Mouse (Mus musculus) frontal cortex, postnatal 36 days (tissue): ENCODE data around the gene Lyz2.
"Not testable (repeated sequence)": the region's sequence is repeated elsewhere in the genome, so short reads cannot be mapped to it uniquely, and the experiment has no call there.

Source experiments
- DNase-seq, 2 experiments: peaks; one replicate each; pipeline ENCODE4 v3.0.0; 2022; ENCODE audit warnings: low spot score in 2 of 2

Gene Lyz2

DNA sequence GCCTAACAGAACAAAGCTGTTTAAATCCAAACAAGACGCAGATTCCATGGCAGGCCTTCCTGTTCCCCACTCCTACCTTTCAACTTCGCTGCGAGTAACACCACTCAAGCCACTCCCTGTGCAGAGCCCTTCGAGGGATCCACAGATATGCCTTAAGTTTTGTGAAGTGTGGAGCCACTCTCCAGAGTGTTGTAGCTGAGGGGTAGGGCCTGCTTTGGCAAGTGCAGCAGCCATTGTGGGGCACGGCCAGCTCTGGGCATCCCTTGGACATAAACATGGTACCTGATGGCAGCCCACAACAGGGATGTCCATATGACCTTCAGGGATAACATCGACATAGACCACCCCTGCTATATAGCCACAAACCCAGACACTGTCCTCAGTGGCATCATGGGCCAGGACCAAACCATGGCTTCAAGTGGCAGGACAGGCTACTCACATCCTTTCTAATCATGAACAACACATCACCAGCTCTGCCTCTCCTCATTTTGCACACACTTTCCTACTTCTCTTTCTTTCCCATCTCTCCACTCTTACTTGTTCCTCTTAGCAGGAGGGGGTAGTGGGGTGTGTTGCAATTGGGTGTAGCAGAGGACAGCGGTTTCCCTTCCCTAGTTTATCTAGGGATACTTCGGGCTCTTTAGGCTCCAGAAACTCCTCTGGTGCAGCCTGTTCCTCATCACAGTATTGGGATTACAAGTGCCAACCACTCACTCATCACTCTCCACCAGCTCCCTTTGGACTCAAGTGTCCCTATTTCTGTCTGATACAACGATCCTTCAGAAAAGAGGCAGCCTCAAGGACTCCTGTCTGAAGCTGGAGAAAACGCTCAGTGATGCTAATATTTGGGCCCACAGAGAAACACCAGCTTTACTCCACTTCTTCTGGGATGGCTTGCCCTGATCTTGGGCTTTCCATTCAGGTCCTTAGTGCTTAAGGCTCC lies 2.7 kb upstream of the Lyz2 start:
- DNase-seq, result no peak

GRCm38 (mm10) chr10:117283871-117284577 lies 1.9 kb upstream of the Lyz2 start:
- DNase-seq, result no peak

- not testable (repeated sequence) for DNase-seq
Observed at GRCm38 (mm10) chr10:117283196-117283595, 1.1 kb upstream of the Lyz2 start.

DNA sequence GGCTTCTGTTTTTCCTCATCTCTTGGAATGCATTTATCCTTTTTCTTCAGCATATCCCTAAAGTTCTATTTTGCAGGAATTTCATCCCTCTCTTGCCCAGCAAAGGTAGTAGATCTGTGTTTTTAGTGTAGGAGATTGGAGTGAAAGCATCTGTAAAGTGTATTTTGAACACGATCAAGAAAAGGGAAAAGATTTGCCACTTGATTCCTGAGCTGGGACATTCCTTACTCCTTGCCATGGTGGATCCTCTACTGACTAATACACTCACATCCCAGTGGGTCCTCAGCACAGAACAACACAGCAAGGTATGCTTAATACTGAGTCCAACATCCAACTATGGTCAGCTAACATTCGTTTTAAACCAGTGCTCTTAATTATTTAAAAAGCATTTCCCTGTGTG lies 430 bp upstream of the Lyz2 start:
- no peak for DNase-seq

DNA sequence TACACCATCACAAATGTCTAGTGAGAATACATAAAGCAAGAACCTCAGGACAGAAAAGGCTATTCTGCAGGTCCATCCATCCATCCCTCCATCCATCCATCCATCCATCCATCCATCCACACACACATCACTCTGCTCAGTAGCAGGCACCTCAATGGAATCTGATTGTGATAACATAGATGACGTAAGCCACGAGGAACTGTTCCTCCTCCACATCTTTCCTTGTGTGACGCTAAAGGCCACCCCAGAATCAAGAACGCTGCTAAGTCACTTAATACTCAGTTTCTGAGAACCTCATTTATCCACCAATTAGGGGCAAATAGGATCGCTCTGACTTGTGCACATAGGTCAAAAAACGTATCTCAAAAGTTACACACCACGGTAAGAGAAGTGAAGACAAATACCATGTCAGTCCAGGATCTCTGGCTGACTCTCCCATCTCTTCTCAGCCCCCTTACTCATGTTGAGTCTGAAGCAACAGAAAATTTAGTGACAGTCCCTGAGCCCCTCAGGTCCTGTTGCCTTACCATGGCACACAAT lies 670 bp downstream of the Lyz2 start:
- DNase-seq, result no peak

GRCm38 (mm10) chr10:117280000-117280399 lies 2.1 kb downstream of the Lyz2 start:
- no peak for DNase-seq

DNA sequence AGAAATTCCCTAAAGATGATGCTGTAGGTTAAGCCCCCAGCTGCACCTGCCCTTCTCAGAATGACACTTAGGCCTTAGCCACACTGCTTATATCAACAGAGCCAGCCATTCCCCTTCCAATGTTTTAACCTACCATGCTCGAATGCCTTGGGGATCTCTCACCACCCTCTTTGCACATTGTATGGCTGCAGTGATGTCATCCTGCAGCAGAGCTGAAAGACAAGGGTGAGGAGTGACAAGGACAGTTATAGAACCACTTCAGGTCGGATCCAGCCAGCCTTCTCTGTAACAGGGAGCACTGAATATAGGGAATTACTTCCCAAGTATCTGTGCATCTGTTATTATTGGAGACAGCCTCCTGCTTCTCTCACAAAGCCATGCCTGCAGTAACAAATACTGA lies 3.6 kb downstream of the Lyz2 start:
- DNase-seq, result not testable (repeated sequence)

DNA sequence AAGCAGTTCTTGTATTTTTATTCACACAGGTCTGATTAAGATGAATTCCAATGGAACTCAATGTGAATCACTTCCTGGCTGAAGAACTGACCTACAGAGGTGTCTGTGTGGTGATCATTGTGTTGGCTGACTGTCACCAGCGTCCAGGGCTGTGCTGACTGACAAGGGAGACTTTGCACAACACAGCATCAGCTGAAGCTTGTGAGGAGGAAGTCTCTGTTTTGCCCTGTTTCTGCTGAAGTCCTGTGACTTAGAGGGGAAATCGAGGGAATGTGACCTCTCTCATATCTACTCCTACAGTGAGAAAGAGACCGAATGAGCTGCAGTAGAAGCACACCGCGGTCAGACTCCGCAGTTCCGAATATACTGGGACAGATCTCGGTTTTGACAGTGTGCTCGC lies 4.3 kb downstream of the Lyz2 start:
- not testable (repeated sequence) for DNase-seq

GRCm38 (mm10) chr10:117275681-117276369 lies 6.3 kb downstream of the Lyz2 start:
- DNase-seq, result no peak

GRCm38 (mm10) chr10:117274645-117275044 lies 7.5 kb downstream of the Lyz2 start:
- DNase-seq, result not testable (repeated sequence)

- no peak for DNase-seq
Observed at GRCm38 (mm10) chr10:117272023-117272422, 10.1 kb downstream of the Lyz2 start.

DNA sequence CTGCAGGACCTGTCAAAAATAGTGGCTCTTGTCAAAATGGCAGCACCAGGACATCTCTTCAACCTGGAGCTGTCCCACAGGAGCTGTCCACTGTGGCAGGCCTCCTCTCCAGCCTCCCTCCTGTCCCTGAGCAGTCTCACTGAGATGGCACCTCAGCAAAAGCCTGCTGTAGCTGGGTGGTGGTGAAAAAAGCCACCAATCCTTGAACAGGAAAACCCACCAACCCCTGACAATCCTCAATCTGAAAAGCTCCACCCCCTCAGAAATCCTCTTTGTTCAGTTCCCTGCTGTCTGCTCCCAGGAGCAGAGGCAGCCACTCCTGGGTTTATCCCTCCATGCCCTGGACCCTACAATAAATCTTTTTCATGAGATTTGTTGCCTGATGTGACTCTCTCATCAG lies 22.3 kb downstream of the Lyz2 start:
- no peak for DNase-seq

GRCm38 (mm10) chr10:117238603-117239002 lies 43.5 kb downstream of the Lyz2 start, which contains the start of gene 9530003J23Rik:
9530003J23Rik (minus strand) TSS chr10:117238703.
- DNase-seq, result no peak

DNA sequence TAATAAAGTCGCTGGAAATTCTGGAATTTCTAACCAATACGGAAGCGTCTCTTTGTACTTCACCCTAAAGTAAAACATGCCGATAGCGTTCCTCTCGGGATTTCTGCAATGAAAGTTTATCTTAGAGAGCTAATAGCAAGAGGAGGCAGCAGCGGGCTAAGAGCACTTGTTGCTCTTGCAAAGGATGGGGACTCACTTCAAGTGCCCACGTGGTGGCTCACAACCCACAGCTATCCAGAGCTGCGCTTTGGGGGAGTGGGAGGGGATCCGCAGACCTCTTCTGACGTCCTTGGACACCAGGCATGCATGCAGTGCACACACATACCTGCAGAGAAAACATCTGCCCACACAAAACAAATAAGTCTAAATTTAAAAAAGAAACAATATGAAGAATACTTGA lies 46.3 kb downstream of the Lyz2 start:
- no peak for DNase-seq

DNA sequence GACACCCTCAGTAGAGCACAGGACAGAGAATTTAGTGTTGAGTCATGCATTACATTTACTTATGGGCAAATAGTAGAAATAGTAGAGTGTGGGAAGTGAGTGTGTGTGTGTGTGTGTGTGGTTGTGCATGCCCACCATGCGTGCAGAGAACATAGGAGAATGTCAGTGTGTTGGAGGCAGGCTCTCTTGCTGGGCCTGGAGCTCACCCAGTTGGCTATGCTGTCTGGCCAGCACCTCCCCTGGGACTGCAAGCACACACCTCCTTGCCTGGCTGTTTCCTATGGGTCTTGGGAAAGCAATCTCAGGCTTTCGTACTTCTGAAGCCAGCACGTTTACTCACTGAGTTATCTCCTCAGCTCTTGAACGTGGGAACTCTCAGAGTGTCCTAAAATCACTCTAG lies 47.3 kb downstream of the Lyz2 start:
- DNase-seq, result no peak

GRCm38 (mm10) chr10:117229826-117230225 lies 52.3 kb downstream of the Lyz2 start:
- no peak for DNase-seq
